Mouse (Mus musculus): ENCODE measurements around the gene Hnrnpdl. TPM values are rescaled to one million over a fixed set of nuclear protein-coding genes. Genes with fewer than 3 reads are reported as not detected.

Hnrnpdl gene
- total and polyA plus RNA-seq, 3 experiments, result 75.6 to 207 (median 165) TPM

GRCm38 (mm10) chr5:100040281-100040784 is 869 bp upstream of the Hnrnpdl start:
- peaks cover 0 to 42% of the 10 kb centered on the region in 2 experiments; a peak in 2 of 4 replicates for H3K4me1 ChIP-seq (ENCODE audit: control insufficient read depth in 1 of 2, insufficient read depth in 2 of 2)
- peak overlapping the region; percentile 86 for H3K9ac ChIP-seq (ENCODE audit: insufficient read depth, low read depth)
- in situ Hi-C loops (cut with MboI; ENCODE audit: low pct_ligation_motif_present, low pct_unique_long_range_greater_than_20kb, low sequenced_read_pairs), result no loop called here
- TF ChIP-seq MYC (IDR thresholded peaks at IDR 0.05; ENCODE audit: low read depth, low read length), result no peak
- TF ChIP-seq EP300 (IDR thresholded peaks at IDR 0.05; ENCODE audit: low read length), result no peak
- no peak for TF ChIP-seq SIN3A (IDR thresholded peaks at IDR 0.05; ENCODE audit: low read length)
- no peak for TF ChIP-seq ETS1 (conservative IDR thresholded peaks at IDR 0.05; ENCODE audit: low read depth, low read length)
- no peak for TF ChIP-seq CTCF (conservative IDR thresholded peaks at IDR 0.05 in 1 of 2, IDR thresholded peaks at IDR 0.05 in 1 of 2; ENCODE audit: low read depth in 2 of 2, low read length in 2 of 2)
- no peak for TF ChIP-seq MEF2A (IDR thresholded peaks at IDR 0.05; ENCODE audit: borderline replicate concordance, low read depth, low read length)
- TF ChIP-seq HCFC1 (IDR thresholded peaks at IDR 0.05; ENCODE audit: low read depth, low read length), result no peak
- TF ChIP-seq CHD2 (IDR thresholded peaks at IDR 0.05; ENCODE audit: low read length), result no peak
- TF ChIP-seq USF2 (conservative IDR thresholded peaks at IDR 0.05; ENCODE audit: low read depth, low read length), result no peak
- no peak for TF ChIP-seq TCF12 (IDR thresholded peaks at IDR 0.05; ENCODE audit: low read depth, low read length)
- TF ChIP-seq NRF1 (IDR thresholded peaks at IDR 0.05; ENCODE audit: low read depth, low read length), result no peak
- dilution Hi-C loops (cut with MboI; ENCODE audit: extremely low pct_ligation_motif_present, extremely low pct_unique_long_range_greater_than_20kb, low sequenced_read_pairs), result no loop called here
- peaks cover 9 to 52% of the 10 kb centered on the region in 2 experiments for H3K36me3 ChIP-seq (replicated peaks in 1 of 2; ENCODE audit: control insufficient read depth in 1 of 2, insufficient read depth in 1 of 2, low read length in 1 of 2)
- DNase-seq (ENCODE audit: extremely low read depth), result no peak
- H3K27ac ChIP-seq (ENCODE audit: insufficient read depth, low read depth), result peak overlapping the region; percentile 54
- H3K4me2 ChIP-seq (ENCODE audit: insufficient read depth, low read depth, poor library complexity, severe bottlenecking), result peak overlapping the region; percentile 86
- peak overlapping the region; percentile 83 to 96 (median 94) for H3K4me3 ChIP-seq (replicated peaks in 1 of 3; ENCODE audit: low read depth in 2 of 3, low read length in 2 of 3, poor library complexity in 1 of 3)
- no peaks in the 10 kb centered on the region for H3K9me3 ChIP-seq (replicated peaks; ENCODE audit: low read length)
- H3K27me3 ChIP-seq (replicated peaks), result no peaks in the 10 kb centered on the region
- H3K79me2 ChIP-seq (replicated peaks; ENCODE audit: control insufficient read depth, extremely low read depth, insufficient read depth, poor library complexity, severe bottlenecking), result peaks cover 68% of the 10 kb centered on the region

- TF ChIP-seq IRF4 (IDR thresholded peaks at IDR 0.05; ENCODE audit: low read depth, low read length) (no peak), HCFC1 (IDR thresholded peaks at IDR 0.05; ENCODE audit: low read depth, low read length) (no peak), USF2 (conservative IDR thresholded peaks at IDR 0.05; ENCODE audit: low read depth, low read length) (no peak), UBTF (IDR thresholded peaks at IDR 0.05; ENCODE audit: low read depth, low read length) (peak; percentile 84), POLR2A (IDR thresholded peaks at IDR 0.05; ENCODE audit: low read depth, low read length) (peak; percentile 94), CHD1 (IDR thresholded peaks at IDR 0.05; ENCODE audit: low read depth, low read length) (no peak), TBP (conservative IDR thresholded peaks at IDR 0.05; ENCODE audit: low read depth, low read length) (peak; percentile 84), MAZ (IDR thresholded peaks at IDR 0.05; ENCODE audit: low read depth, low read length) (no peak)
- in situ Hi-C loops (cut with MboI; ENCODE audit: low pct_ligation_motif_present, low pct_unique_long_range_greater_than_20kb, low sequenced_read_pairs), result no loop called here
- Histone ChIP-seq H3K9ac (ENCODE audit: insufficient read depth, low read depth) (peak overlapping the region; percentile 98), H3K4me1 (ENCODE audit: control insufficient read depth in 1 of 2, insufficient read depth in 2 of 2) (peaks cover 0 to 39% of the 10 kb centered on the region in 2 experiments; a peak in 2 of 4 replicates), H3K79me2 (replicated peaks; ENCODE audit: control insufficient read depth, extremely low read depth, insufficient read depth, poor library complexity, severe bottlenecking) (peaks cover 71% of the 10 kb centered on the region), H3K36me3 (replicated peaks in 1 of 2; ENCODE audit: control insufficient read depth in 1 of 2, insufficient read depth in 1 of 2, low read length in 1 of 2) (peaks cover 21 to 54% of the 10 kb centered on the region in 2 experiments), H3K4me2 (ENCODE audit: insufficient read depth, low read depth, poor library complexity, severe bottlenecking) (0 out of 2 replicates have a peak overlapping the region, but pooled peaks have one; percentile 3), H3K27ac (ENCODE audit: insufficient read depth, low read depth) (peak overlapping the region; percentile 80), H3K27me3 (replicated peaks) (no peaks in the 10 kb centered on the region), H3K4me3 (replicated peaks in 1 of 3; ENCODE audit: low read depth in 2 of 3, low read length in 2 of 3, poor library complexity in 1 of 3) (peak overlapping the region; percentile 81 to 96 (median 94)), H3K9me3 (replicated peaks; ENCODE audit: low read length) (no peaks in the 10 kb centered on the region)
- dilution Hi-C loops (cut with MboI; ENCODE audit: extremely low pct_ligation_motif_present, extremely low pct_unique_long_range_greater_than_20kb, low sequenced_read_pairs), result no loop called here
- DNase-seq (ENCODE audit: extremely low read depth), result peak; percentile 83
Observed at GRCm38 (mm10) chr5:100038714-100039601, 506 bp downstream of the Hnrnpdl start.

All from CH12.LX (cell line).